Mouse (Mus musculus) fibroblast of lung, adult 2 months (primary cell): ENCODE results near the gene Nob1.

ENCODE experiments used
- DNase-seq: peaks from one replicate; pipeline ENCODE4 v3.0.0-alpha.2; 2011; ENCODE audit warnings: low read depth

Gene Nob1

GRCm38 (mm10) chr8:107435962-107436831, 11.3 kb upstream of the Nob1 start, which contains the start of gene Wwp2:
Wwp2 (plus strand) TSS chr8:107436365.
- DNase-seq = no peak

- DNase-seq = no peak
Measured at GRCm38 (mm10) chr8:107435421-107435961, 10.6 kb upstream of the Nob1 start.

GRCm38 (mm10) chr8:107430821-107431220, 6.0 kb upstream of the Nob1 start:
- no peak for DNase-seq

GRCm38 (mm10) chr8:107425230-107425597, 363 bp upstream of the Nob1 start:
- no peak for DNase-seq

DNA sequence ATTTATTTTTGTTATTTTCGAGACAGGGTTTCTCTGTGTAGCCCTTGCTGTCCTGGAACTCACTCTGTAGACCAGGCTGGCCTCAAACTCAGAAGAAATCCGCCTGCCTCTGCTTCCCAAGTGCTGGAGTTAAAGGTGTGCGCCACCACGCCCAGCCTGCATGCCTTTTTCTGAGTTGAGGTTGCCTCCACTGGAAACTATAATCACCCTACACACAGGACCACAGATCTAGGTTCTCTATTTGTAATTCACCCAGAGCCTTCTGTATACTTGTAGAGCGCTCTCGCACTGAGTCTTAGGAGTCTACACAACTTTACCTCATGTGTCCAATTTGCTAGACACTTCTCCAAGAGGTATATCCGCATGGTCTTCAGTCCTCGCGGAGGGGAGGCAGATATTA, 675 bp downstream of the Nob1 start:
- no peak for DNase-seq

GRCm38 (mm10) chr8:107417001-107417400, 7.8 kb downstream of the Nob1 start:
- DNase-seq = no peak

- DNase-seq = no peak
Measured at GRCm38 (mm10) chr8:107413881-107414280, 11.0 kb downstream of the Nob1 start.

- DNase-seq = no peak
Measured at GRCm38 (mm10) chr8:107412552-107412951, 12.3 kb downstream of the Nob1 start.

- no peak for DNase-seq
Measured at GRCm38 (mm10) chr8:107411391-107411790, 13.5 kb downstream of the Nob1 start.

DNA sequence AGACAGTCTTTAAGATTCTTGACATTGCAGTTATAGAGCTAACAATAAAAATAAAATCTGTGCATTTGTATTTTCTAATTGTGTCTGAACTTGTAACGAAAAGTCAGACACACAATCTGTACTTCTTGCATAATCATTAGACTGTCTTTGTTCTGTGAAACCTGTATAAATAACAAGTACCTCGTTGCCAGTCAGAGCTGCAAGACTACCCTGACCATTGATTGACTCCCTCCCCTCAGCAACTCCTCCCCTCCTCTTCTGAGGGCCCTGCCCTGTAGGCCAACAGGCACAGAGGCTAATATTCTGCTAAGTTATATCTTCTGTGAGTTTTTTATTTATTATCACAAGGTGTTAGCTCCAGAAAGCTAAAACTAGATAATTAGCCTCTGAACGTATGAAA, 18.9 kb downstream of the Nob1 start:
- no peak for DNase-seq

GRCm38 (mm10) chr8:107404057-107404456, 20.8 kb downstream of the Nob1 start:
- no peak for DNase-seq

DNA sequence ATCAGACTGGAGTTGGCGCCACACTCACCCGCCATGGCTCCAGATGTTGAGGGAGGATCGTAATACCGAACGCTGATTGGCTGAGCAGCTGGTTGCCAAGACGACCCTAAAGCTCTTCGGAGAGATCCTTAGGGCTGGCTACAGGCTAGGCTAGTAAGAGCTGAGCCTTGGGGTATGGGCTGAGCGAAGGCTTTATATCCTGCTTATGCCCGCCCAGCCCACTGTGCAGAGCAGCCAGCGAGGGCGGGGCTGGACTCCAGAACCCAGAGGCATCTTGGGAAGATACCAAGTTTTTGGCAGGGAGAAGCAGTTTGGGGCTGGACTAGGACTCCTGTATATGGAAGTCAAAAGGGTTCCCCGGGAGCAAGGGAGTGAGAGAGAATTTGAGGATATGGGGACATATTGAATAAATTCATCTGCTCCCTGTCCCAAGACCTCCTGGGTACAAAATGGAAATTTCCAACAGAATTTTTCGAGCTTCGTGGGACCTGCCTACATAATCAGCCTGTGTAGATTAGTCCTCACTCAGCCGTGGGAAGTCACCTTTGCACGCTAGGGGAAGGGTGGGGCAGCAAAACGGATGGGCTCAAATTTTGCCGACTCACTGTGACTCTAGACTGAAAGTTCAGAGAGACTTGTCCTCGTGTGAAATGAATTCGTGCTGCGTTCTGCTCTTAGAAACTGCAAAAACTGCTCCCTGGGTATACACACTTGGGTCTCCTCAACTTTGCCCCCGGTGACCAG, 21.6 kb downstream of the Nob1 start, which contains the start of gene Nqo1:
Gene Nqo1, minus strand, starts transcription at position 169 of the 744 bp plus-strand sequence.
- DNase-seq = peak; percentile 91

DNA sequence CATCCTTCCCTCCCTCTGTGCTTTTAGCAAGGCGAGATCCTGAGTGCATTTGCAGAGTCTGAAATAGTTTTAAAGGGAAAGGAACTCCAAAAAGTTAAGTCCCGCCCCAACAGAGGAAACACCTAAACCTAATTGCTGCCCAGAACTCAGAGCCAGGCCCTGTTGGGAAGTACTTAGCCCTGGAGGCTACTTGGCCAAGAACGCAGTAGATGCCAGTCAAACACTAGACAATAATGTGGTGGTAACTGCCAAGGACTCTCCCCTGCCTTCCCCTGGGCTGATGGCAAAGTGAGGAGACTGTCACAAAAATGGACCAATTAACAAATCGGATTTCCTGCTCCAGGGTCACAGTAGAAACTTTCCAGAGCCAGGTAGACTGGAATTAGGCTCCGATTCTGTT, 23.0 kb downstream of the Nob1 start:
- DNase-seq = no peak

DNA sequence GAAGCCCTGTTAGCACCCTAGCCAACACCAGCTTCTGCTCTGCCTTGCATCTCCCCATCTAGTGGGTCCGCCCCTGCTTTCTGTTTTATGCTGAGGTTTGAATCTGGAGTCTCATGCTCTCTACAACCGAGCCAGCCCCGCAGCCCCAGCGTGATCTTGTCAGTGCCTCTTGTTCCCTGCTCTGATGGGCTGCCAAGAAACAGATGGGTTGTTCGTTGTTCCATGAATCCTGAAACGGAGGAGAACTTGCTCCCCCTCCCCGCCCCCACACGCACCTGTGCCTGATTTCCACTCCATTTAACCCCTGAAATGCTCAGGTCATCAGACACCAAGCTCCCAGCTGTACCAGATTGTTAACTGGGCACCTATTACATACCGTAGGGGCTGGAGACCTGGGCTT, 25.4 kb downstream of the Nob1 start:
- no peak for DNase-seq

DNA sequence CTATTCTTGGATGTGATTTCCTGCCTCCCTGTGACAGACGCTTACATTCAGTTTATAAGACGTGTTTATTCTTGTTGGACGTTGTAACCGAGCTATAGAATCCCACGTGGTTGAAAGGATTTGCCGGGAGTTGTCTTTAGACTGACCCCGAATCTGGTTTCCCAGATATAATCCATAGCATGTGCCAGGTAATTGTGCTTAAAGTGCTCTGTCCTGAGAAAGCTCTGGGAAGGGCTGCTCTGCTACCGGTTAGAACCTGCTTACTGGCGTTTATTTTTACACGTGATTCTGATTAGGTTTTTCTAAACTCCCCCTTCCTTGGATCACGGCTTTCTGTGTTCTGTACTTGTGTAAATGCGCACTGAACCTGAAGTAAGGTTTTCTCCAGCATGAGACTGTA, 27.2 kb downstream of the Nob1 start:
- DNase-seq = no peak

DNA sequence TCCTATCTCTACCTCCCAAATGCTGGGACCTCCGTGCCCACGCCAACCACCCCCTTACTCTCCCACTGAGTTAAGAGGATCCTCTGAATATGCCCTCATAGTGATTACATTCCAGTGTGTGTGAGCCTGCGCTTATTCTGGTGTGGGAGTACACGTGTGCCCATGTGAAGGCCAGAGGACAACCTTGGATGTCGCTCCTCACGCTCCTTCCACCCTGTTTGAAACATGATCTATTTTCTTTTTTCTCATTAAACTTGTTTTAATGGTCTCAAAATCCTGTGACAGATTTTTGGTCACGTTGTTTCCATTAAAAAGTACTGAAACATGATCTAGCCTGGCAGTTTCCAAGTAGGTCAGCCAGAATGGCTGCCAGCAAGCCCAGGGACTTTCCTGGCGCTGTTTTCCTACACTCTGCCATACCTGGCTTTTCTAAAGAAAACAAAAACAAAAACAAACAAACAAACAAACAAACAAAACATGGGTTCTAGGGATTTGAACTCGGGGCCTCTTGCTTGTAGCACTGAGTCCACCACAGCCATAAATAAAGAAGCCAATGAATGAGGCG, 28.7 kb downstream of the Nob1 start:
- peak; percentile 40 for DNase-seq

GRCm38 (mm10) chr8:107395397-107395796, 29.5 kb downstream of the Nob1 start:
- no peak for DNase-seq

GRCm38 (mm10) chr8:107391136-107391516, 33.7 kb downstream of the Nob1 start:
- DNase-seq = no peak

DNA sequence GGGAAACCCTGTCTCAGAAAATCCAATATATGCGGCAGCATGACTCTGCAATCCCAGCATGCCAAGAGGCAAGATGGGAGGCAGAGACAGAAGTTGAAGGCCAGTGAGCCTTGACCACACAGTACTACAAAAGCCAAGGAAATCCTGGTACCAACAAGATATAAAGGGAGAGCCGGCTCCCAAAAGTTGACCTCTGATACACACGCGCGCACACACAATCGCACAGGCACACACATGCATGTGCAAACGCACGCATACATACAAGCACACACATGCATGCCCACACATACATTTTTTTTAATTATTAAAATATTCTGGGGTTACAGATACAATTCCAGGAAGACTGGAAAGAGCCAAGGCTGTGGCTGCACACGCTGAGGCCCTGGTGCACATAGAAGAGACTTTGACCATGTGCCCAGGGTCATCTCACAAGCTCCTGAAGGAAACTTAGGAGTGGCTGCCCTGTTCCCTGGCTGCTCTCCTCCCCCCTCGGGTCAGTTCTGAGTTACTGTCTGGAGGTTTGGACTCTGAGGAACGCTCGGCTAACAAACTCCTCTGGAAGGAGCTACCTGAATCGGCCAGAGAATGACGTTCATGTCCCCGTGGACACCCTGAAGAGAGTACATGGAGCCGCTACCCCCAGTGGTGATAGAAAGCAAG, 34.2 kb downstream of the Nob1 start:
- DNase-seq = no peak

GRCm38 (mm10) chr8:107389557-107389956, 35.3 kb downstream of the Nob1 start:
- DNase-seq = no peak

GRCm38 (mm10) chr8:107387861-107388260, 37.0 kb downstream of the Nob1 start:
- peak; percentile 41 for DNase-seq

DNA sequence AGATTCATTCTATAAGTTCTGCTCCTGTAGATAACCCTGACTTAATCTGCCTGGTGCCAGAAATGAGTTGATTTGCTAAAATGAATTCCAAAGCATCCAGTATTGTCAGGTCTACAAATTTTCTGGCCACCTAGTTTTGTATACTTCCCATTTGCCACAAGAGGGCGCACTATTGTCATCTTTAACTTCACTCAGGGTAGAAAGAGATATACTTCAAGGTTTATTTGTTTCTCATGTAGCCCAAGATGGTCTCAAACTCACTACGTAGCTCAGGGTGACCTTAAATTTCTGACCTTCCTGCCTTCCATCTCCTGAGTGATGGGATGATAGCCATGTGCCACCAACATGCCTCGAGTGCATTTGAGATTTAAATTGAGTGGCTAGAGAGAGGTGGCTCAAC, 38.2 kb downstream of the Nob1 start:
- DNase-seq = no peak
